Mouse (Mus musculus) CD8-positive naive resting alpha-beta T cell, adult 2 months (primary cell): ENCODE data around the gene Rtn4ip1.
"Not testable (repeated sequence)": the region's sequence is repeated elsewhere in the genome, so short reads cannot be mapped to it uniquely, and the experiment has no call there.

Experiments used
- DNase-seq, 2 experiments: peaks; one replicate each; pipeline ENCODE4 v3.0.0; 2022; ENCODE audit warnings: low read depth in 2 of 2, low spot score in 2 of 2

Gene Rtn4ip1

DNA sequence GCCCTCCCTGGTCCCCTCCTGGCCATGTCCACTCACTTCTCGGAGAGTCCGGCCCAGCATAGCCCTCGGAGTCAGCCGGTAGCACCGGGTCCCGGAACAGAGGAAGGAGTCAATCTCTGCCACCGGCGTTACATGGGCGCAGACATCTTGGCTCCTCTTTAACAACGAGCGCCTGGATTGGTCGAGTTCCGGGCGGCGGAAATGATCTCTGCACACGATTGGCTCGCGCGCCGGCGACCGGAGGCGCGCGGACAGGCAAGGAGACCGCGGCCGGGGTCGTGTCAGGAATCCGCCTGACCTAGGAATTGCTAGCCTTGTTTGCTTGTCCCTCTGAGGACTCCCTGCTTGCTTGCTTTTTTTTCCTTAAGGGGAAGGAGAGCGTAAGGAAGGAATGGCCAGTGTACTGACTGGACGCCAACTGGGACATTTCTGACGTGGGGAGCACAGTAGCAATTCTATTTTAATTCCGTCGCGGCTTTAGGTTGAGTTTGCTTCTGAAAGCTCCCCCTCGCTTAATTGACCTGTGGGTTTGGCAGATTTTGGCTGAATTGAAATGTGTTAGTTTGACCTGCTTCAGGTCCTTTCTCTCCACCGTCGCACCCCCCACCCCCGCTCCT, at the start of gene Rtn4ip1, which contains the start of gene Qrsl1:
Gene Rtn4ip1, plus strand, starts transcription at position 230 of the 617 bp plus-strand sequence.
Gene Qrsl1, minus strand, starts transcription at position 168 of the 617 bp plus-strand sequence.
- peak; percentile 87 to 94 for DNase-seq

DNA sequence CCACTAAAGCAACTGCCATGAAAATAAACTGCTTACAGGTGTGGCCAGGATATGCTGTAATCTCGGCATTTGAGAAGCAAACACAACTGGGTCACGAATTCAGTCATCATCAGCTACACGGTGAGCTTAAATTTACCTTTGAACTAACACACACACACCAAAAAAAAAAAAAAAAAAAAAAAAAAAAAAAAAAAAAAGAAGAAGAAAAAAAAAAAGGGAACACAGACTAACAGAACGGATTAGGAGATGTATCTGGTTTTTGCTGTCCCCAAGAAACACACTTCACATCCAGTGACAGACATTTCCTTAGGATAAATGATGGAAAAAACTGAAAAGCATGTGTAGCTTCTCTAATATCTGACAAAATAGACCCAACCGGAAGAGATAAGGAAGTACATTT, 49.7 kb upstream of the Rtn4ip1 start:
- DNase-seq: no peak

DNA sequence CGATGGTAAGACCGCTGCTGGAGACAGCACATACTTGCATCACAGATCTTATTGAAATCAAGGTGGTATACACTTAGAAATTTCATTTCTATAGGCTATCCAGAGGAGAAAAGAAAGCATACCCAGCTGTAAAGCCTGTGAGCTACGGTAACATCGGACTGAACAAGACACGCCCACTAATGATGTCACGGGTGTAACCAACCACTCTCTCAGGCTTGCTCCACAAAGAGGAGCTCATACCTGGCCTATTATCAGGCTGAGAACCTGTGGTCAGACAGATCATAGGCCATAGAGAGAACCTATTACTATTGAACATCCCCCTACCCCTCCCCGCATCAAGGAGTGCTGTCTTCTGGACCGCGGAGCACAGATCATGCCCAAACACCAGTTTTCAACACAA, 45.7 kb upstream of the Rtn4ip1 start:
- no peak for DNase-seq

DNA sequence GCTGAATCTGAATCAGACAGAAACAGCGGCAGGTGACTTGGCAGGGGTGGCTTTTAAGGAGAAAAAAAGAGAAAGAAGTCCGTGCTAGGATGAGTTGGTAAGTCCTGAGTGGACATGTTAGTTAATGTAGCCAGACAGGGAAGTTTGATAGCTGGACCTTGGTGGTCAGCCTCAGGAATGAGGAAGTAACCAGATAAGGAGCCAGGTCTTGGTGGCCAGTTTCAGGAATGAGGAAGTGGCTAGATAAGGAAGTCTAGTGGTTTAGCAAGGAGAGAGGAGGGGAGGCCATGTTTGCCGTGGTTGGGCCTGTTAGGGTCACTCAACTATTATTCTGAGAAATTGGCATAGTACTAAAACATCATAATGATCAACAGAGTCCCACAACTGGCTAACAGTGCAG, 45.3 kb upstream of the Rtn4ip1 start:
- DNase-seq: no peak

DNA sequence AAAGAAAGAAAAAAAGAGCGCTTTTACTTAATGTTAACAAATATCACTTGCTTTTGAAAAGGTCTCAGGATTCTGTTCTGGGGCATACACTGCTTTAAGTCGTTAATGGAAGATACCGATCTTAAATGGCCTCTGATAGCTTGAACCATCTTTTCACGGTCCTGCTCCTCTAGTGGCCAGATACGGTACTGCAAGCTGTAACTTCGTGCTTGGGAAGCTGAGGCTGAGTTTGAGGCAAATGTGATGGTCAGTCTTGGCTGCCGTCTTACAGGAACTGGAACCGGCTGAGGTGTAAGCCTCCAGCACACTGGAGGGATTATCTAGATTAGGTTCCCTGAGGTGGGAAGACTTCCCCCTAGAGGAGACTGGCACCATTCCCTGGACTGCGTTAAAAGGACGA, 30.9 kb upstream of the Rtn4ip1 start:
- peak; percentile 19 to 27 for DNase-seq

DNA sequence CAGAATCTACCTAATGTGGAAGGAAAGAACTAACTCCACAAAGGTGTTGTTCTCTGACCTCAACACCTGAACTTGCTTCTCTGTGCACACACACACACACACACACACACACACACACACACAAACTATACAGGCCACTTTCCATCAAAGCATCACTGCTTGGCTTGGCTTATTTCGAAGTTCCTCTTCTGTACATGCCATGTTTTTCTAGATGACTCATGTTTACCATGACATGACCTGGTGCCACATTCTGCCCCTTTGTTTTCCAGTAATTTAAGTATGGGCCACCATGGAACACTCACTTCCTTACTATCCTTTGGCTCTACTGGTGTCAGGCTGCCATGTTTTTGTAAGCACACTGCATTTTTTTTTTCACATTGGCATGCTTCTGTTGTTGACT, 30.1 kb upstream of the Rtn4ip1 start:
- no peak for DNase-seq

DNA sequence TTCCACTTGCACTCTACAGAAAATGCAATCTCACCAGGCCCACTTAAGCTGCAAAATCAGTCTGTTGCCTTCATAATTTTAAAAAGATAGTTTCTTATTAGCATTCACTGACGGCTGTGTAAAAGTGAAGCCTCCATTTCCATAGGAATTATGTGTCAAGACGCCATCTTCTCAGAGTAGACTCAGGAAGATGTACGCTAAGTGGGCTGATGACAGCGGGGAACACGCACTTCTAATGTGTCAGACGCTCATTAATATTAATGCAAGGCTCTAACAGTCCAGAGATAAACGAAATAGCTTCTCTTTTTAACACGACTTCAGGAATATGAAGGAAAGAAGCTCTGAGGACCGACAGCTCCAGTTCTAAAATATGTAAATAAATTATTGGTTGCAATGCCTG, 13.9 kb upstream of the Rtn4ip1 start:
- no peak for DNase-seq

DNA sequence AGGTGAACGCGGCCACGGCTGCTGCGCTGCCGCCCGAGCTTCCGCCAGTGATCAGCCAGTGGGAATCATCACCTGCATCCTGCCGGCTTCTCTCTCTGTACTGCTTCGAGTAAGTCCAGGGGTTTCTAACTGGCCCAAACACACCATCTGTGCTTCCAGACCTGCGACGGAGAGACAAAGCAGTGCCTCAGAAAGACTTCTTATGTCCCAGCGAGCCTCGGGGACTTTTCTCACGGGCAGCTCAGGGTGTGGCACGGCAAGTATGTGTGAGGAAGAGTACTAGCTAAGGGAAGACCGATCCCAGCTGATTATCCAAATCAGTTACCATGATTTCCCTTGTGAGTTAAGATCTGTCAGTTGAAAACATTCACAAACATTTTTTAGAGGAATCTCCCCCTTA, 12.6 kb upstream of the Rtn4ip1 start:
- no peak for DNase-seq

DNA sequence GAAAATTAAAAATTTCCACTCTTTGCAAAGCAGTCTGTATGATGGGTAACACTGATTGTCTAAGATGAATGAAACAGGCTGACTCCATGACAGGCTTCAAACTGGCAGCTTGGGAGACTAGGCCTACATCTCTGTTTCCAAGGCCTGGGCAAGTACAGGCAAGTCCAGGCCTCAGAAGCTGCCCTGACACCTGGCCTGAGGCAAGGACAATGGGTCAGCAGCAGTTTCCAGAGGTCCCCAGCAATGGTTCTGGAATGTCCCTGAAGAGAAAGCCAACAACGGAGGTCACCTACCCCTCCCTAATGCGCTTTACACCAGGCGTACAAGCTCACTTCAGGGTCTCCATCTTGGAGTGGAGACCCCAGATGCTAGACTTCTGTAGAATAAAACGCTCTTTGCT, 8.6 kb upstream of the Rtn4ip1 start:
- DNase-seq: no peak

DNA sequence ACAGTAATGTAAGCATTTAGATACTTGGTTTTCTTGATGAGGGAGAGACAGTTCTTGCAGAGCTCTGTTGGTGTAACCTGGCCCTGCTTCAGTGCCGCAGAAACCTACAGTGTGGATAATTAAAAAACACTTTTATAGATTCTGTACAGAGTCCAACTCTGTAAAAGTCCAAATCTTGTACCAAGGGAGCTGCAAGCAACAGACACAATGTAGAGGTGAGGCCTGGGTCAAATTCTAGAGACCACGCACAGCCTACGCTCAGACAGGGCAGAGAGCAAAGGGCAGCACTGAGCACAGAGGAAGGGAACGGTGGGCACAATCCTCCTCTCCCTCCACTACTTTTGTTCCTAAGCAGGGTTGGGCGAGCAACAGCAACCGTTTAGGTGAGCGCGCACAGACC, 5.5 kb upstream of the Rtn4ip1 start:
- DNase-seq: no peak

DNA sequence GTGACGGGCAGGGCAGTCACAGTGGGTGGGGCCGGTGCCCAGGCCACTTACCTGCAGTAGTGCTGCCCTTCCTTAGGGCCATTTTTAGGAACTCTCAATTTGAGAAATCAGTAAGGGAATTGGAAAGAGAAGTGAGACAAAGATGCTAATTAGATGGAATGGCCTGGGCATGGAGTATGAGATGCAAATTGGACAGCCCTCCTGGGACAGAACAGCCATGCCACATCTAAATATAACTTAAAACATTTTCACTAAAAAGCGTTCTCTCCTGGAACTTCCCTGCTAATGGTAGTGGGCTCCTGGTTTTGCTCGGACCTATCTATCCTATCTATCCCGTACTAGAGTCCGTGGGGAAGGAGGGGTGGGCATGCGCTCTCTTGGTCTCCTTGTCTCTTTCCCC, 3.3 kb upstream of the Rtn4ip1 start:
- DNase-seq: no peak

DNA sequence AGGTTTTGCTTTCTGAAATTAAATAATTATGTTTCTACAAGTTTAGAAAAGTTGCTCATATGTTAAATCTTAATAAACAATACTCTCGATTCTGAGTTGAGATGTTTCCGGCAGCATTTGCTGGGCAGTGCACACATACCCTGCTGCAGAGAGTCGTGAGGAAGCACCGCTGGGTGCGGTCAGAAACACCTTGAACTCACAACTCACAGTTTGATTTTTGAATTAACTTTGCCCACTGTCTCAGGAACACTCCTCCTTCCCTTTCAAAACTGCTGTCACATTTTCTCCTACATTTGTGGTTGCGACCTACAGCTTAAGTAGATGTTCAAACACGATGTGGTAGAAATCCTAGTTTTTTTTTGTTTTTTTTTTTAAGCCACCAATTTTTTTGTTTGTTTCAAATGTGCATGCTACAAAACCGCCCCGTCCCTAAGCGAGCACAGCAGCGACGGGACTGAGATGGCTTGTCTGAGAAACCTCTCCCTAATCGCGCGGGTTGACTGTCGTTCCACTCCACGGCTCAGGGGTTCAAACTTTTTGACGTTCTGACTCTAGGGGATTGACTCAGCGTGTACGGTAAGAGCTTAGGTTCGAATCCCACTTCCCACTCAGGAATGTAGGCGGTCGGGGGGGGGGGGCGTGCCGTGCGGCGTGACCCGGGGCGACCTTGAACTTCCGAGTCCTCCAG, 580 bp upstream of the Rtn4ip1 start:
- DNase-seq: peak in 1 of 2 experiments; percentile 2

DNA sequence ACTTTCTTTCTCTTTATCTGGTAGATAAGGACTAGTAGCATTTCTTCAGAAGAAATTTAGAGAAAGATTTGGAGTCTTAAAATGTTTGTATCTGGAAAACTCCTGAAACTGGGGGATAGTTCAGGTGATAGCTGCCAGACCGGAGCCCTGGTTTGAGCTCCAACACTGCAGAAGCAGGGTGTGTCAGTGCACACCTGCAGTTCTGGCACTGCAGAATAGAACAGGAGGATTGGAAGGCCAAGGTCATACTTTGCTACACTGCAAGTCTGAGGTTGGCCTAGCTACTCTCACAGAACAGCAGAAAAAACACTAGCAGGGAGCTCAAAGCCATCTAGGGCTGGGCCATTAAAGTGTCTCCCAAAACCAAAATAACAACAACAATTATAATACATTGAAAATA, 3.0 kb downstream of the Rtn4ip1 start:
- DNase-seq: no peak

DNA sequence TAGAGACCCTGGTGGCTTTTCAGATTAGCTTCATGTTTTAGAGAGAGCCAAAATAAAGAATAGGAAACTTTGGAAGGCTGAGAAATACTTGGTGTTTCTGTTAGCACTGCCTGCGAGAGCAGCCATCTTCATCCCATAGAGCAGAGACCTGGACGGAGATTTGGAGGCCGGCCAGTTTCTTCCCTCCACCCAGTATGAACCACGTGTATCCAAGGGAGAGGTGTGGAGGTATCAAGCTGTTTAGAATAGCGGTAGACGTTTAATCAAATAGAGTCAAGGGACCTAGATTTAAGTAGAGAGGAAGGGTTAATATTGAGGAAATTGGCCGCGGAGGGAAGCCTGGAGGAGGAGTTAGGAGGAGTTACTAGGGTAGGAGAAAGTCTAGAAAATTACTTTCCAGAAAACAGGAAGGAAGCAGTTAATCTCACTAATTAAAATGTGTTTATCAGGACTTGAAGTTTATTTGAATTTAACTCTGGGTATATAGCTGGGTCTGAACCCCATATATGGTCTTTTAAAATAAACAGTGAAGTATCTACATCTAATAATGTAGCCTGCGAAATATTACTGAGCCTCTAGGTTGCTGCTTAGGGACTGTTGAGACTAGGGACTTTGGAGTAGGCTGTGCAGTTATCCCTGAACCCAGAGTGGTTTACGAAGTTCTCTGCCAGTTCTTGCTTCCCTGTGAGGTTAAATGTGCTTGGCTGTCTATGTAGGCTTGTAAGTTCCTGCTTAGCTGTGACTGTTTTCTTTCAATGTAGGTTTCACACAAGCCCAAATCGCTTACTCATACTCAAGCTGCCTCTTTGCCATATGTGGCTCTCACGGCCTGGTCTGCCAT, 8.6 kb downstream of the Rtn4ip1 start:
- DNase-seq: no peak

DNA sequence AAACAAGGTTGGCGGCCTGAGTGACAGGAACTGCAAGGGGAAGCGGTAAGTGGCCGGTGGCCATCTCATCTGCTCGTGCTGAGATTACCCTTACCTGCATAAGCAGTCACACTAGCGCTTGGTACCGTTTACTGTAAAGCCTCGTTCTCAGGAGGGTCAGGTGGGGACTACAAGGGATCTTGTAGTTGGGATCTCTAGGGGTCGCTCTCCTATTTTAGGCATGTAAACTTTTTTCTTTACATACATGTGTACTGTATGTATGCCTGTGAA, 9.2 kb downstream of the Rtn4ip1 start:
- DNase-seq: no peak

DNA sequence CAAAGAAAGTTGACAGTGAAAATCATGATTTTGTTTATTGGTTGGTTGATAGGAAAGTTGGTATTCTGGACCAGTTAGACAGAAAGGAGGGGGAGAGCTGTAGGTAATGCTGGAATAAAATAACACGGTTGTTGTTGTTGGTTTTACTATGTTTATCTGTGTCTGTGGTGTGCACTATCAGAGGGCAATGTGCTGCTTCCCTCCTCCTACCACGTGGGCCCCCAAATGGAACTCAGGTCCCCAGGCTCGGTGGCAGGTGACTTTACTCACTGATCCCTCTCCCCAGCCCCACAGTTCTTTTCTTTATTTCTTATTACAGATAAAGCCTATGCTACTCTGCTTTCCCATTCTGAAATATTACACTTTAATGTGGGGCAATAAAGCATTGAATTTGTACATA, 10.6 kb downstream of the Rtn4ip1 start:
- DNase-seq: no peak

DNA sequence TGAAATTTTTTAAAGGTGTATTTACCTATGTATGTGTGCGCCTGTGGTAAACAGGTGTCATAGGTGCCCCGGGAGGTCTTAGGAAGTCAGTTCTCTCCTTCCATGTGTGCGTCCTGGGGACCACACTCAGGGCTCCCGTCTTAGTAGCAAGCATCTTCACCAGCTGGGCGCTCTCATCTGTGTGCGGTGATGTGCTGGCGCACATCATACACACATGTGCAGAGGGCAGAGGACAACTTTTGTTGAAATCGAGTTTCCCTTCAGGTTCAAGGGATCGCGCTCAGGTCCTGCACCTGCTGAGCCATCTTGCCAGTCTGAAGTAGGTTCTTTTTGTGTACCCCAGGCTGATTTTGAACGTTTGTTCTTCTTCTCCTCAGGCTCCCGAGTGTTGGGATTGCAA, 14.6 kb downstream of the Rtn4ip1 start:
- no peak for DNase-seq

DNA sequence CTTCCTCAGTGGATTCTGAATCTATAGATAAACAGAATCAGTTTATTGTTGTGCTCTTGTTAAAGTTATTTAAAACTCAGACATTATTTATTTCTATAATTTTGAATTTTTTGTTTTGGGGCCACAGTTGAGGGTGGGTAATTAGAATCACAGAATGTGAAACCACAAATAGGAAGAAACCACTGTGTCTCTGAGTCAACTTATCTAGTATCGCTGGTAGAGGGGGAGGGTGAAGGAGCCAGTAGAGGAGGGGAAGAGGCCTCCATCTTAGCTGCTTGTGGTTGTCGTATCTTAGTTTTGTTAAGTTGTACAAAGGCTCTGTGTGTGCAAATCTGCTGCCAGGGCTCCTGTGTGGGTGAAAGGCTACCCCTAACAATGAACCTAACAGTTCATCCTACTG, 15.1 kb downstream of the Rtn4ip1 start:
- DNase-seq: no peak

DNA sequence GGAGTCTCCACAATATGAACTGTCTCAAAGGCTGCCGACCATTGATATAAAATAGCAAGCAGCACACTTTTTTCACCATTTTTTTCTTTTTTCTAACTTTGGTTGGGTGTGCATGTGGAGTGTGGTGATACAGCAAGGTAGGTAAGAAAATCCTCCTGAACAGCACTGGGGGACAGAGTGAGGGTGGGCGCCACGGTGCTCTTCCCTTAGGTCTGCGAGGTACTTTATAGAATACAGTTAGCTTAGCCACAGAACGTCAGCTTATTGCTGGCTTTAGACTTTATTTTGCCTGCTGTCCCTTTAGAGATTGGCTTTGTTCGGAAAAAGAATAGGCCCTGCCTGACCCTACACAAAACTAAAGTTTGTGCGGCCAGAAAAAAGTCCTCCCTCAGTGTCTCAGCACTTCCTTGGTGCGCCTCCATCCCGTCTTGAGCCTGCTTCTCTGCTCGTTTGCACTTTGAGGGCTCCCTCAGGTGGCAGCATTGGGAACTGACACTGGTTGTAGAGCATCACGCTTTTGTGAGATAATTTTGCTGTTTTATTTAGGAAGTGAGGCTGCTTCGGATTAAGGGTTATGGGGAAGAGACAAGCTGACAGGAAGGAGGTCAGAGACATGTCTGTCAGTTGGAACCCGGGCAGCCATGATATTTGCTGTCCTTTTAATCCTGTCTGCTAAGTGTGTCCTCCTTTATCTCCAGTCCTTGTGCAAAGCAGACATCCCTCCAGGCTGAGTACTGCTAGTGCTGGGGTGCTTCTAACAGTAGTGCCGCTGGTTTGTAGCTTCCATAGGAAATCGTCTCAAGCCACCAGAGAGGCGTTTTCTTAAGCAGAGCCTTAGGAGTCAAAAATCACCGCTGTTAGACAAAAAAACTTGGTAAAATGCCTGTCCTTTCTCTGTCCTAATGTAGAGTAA, 17.3 kb downstream of the Rtn4ip1 start:
- DNase-seq: peak; percentile 52 to 70

DNA sequence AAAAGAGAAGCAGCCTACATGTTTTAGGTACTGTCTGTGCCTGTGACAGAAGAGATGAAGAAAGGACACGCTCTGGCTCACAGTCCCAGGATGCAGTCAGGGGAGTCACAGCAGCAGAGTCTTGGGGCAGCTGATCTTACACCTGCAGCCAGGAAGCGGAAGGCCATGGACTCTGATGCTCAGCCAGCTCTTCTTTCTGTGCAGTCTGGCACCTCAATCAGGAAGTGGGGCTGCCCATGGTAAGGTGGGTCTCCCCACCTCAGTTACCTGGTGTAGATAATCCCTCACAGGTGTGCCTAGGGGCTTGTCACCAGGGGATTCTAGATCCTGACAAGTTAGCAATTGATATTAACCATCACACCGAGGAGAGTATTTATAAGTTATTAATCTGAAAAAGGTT, 21.5 kb downstream of the Rtn4ip1 start:
- DNase-seq: no peak

DNA sequence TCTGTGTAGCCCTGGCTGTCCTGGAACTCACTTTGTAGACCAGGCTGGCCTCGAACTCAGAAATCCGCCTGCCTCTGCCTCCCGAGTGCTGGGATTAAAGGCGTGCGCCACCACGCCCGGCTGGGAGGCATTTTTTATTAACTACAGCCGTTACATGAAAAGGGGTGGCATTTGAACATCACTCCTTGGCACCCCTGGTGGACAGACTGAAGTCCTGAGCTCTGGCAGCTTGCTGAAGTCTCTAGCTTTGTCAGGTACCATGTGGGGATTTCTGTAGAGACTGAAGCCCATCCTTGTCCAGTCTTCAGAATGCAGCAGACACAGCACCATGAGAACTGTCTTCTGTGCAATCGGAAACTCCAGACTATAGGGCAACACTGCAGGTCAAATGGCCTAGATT, 24.2 kb downstream of the Rtn4ip1 start:
- DNase-seq: not testable (repeated sequence)
